Mouse (Mus musculus): ENCODE measurements around the gene Gata1. TPM values are rescaled to one million over a fixed set of nuclear protein-coding genes. Genes with fewer than 3 reads are reported as not detected.
"Not testable (repeated sequence)": the region's sequence is repeated elsewhere in the genome, so short reads cannot be mapped to it uniquely, and the experiment has no call there.

Gata1 gene
- 0.57 and 2.4 TPM in 2 replicates for polyA plus RNA-seq (2015; fragmentation: Nextera tagmentation; extraction: Ambion mirVana)

GRCm38 (mm10) chrX:7977892-7978291 is at the start of gene Gata1:
Gene Gata1 (minus strand): TSS chrX:7978071.
- WGBS: 81% methylated on average over 11 of the region's 11 CpGs
- no peak within 1 kb of the TSS for H3K4me3 ChIP-seq
- no peak for ATAC-seq (replicated peaks; ENCODE audit: insufficient number of reproducible peaks, insufficient read depth, low FRiP score, low read depth)
- H3K27me3 ChIP-seq: no peaks in the 10 kb centered on the region
- no peak within 1 kb of the TSS for H3K9ac ChIP-seq
- H3K27ac ChIP-seq: no peak within 1 kb of the TSS
- H3K4me2 ChIP-seq: no peak within 1 kb of the TSS
- no peaks in the 10 kb centered on the region for H3K36me3 ChIP-seq
- no peaks in the 10 kb centered on the region for H3K4me1 ChIP-seq (replicated peaks)
- no peaks in the 10 kb centered on the region for H3K9me3 ChIP-seq (replicated peaks)

- Histone ChIP-seq H3K36me3 (no peaks in the 10 kb centered on the region), H3K27ac (no peak overlapping the region), H3K9me3 (replicated peaks) (no peaks in the 10 kb centered on the region), H3K4me3 (no peak overlapping the region), H3K4me1 (replicated peaks) (no peaks in the 10 kb centered on the region), H3K9ac (no peak overlapping the region), H3K4me2 (no peak overlapping the region), H3K27me3 (no peaks in the 10 kb centered on the region)
- ATAC-seq (replicated peaks; ENCODE audit: insufficient number of reproducible peaks, insufficient read depth, low FRiP score, low read depth): no peak
- WGBS: 56% methylated on average over 4 of the region's 4 CpGs
These were observed 48.9 kb upstream of the Gata1 start for GRCm38 (mm10) chrX:8026811-8027210.

DNA sequence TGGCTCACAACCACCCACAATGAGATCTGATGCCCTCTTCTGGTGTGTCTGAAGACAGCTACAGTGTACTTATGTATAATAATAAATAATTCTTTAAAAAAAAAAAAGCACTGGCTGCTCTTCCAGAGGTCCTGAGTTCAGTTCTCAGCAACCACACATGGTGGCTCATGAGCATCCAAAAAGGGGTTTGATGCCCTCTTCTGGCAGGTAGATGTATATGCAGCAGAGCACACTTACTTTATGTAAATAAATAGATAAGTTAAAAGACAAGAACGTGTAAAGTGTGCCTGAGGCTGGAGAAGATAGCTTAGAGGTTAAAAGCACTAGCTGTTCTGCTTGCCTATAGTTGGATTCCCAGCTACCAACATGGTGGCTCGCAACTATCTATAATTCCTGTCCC is 46.9 kb upstream of the Gata1 start:
- H3K4me2 ChIP-seq: no peak overlapping the region
- no peaks in the 10 kb centered on the region for H3K36me3 ChIP-seq
- 57% methylated on average over 2 of the region's 2 CpGs for WGBS
- H3K27me3 ChIP-seq: no peaks in the 10 kb centered on the region
- no peak for ATAC-seq (replicated peaks; ENCODE audit: insufficient number of reproducible peaks, insufficient read depth, low FRiP score, low read depth)
- no peak overlapping the region for H3K27ac ChIP-seq
- no peak overlapping the region for H3K4me3 ChIP-seq
- no peaks in the 10 kb centered on the region for H3K9me3 ChIP-seq (replicated peaks)
- no peak overlapping the region for H3K9ac ChIP-seq
- H3K4me1 ChIP-seq (replicated peaks): no peaks in the 10 kb centered on the region

DNA sequence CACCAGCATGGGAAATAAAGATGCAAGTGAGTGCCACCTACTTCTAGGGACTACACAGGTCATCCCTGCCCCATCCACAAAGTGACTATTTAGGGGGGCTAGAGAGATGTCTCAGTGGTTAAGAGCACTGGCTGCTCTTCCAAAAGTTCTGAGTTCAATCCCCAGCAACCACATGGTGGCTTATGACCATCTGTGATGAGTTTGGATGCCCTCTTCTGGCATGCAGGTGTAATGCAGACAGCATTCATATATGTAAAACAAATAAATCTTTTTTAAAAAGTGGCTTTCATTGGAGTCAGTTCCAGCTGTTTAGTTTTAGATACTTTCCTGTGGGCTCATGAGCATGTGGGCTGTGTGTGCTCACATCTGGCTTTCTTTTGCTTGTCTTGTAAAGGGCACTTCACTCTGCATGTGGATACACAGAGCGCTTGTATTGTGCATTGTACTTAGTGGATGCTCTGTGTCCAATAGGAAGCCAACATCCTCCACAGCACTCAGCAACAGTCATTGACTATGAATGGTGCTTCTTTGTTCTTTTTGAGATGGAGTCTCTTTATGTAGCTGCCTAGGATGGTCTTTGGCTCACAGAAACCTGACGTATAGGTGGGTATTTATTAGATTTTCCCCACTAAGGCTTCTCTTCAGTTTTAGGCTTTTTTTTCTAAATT is 42.4 kb upstream of the Gata1 start:
- H3K4me1 ChIP-seq (replicated peaks): no peaks in the 10 kb centered on the region
- no peak overlapping the region for H3K4me3 ChIP-seq
- 85% methylated on average over 2 of the region's 2 CpGs for WGBS
- no peak overlapping the region for H3K9ac ChIP-seq
- no peak for ATAC-seq (replicated peaks; ENCODE audit: insufficient number of reproducible peaks, insufficient read depth, low FRiP score, low read depth)
- no peak overlapping the region for H3K4me2 ChIP-seq
- H3K27me3 ChIP-seq: no peaks in the 10 kb centered on the region
- no peaks in the 10 kb centered on the region for H3K36me3 ChIP-seq
- no peaks in the 10 kb centered on the region for H3K9me3 ChIP-seq (replicated peaks)
- no peak overlapping the region for H3K27ac ChIP-seq

GRCm38 (mm10) chrX:8018286-8018685 is 40.4 kb upstream of the Gata1 start, which contains the start of gene Glod5:
Gene Glod5 (minus strand): TSS chrX:8018492.
- H3K36me3 ChIP-seq: no peaks in the 10 kb centered on the region
- H3K9me3 ChIP-seq (replicated peaks): no peaks in the 10 kb centered on the region
- no peak within 1 kb of the TSS for H3K4me3 ChIP-seq
- no peak for ATAC-seq (replicated peaks; ENCODE audit: insufficient number of reproducible peaks, insufficient read depth, low FRiP score, low read depth)
- no peak within 1 kb of the TSS for H3K4me2 ChIP-seq
- no peak within 1 kb of the TSS for H3K9ac ChIP-seq
- H3K4me1 ChIP-seq (replicated peaks): no peaks in the 10 kb centered on the region
- H3K27me3 ChIP-seq: no peaks in the 10 kb centered on the region
- 55% methylated on average over 2 of the region's 2 CpGs for WGBS
- no peak within 1 kb of the TSS for H3K27ac ChIP-seq

GRCm38 (mm10) chrX:8017142-8017541 is 39.3 kb upstream of the Gata1 start:
- 6% methylated on average over 5 of the region's 5 CpGs for WGBS

DNA sequence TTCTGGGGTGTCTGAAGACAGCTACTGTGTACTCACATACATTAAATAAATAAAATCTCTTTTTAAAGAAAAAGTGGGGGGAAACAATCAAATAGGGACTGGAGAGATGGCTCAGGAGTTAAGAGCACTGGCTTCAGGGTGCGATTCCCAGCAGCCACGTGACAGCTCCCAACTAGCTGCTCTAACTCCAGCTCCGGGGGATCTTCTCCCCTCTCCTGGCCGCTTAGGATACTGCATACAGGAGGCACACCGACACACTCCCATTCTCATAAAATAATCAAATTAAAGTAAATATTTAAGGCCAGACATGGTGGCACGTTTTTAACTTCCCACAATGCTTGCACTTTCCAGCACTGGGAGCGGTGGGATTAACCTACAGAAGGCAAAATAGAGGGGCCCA is 37.8 kb upstream of the Gata1 start:
- H3K4me2 ChIP-seq; H3K27me3 ChIP-seq; H3K9ac ChIP-seq; H3K4me3 ChIP-seq; H3K36me3 ChIP-seq; H3K9me3 ChIP-seq (replicated peaks); H3K4me1 ChIP-seq (replicated peaks); ATAC-seq (replicated peaks; ENCODE audit: insufficient number of reproducible peaks, insufficient read depth, low FRiP score, low read depth); H3K27ac ChIP-seq: not testable (repeated sequence)
- WGBS: 18% methylated on average over 7 of the region's 7 CpGs

More at GRCm38 (mm10) chrX:8017142-8017541, 39.3 kb upstream of the Gata1 start:
- H3K27ac ChIP-seq: no peak overlapping the region
- no peaks in the 10 kb centered on the region for H3K4me1 ChIP-seq (replicated peaks)
- no peak for ATAC-seq (replicated peaks; ENCODE audit: insufficient number of reproducible peaks, insufficient read depth, low FRiP score, low read depth)
- H3K36me3 ChIP-seq: no peaks in the 10 kb centered on the region
- H3K4me2 ChIP-seq: no peak overlapping the region
- no peak overlapping the region for H3K4me3 ChIP-seq
- no peaks in the 10 kb centered on the region for H3K27me3 ChIP-seq
- no peaks in the 10 kb centered on the region for H3K9me3 ChIP-seq (replicated peaks)
- no peak overlapping the region for H3K9ac ChIP-seq

DNA sequence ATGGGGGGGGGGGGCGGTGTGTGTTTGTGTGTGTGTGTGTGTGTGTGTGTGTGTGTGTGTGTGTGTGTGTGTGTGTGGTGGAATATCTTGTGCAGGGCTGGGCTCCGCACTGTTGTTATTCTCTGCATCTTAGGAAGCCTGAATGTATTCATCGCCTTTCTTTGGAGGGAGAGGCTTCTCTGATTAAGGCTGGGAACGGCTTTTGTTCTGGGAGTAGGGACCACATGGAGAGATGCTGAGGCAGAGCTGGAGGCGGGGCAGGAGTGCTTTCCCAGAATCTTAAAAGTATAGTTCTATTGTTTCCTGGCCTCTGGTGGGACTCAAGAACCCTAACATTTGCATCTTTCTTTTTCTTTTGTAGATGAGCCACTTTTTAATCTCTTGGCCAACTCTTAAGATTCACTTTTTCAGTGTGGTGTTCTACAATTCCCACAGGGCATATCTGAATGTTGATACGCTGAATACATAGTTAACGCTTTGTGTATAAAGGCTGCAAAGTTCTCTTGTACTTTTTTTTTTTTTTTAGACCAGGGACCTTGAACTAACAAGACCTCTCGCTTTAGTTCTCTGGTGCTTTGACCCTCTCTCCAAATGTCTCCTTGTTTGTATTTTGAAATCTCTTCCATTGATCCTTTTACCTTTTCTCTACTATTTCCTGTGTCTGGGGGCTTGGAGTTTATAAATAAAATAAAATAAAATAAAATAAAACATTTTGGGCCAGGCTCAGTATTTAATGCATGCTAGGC is 35.9 kb upstream of the Gata1 start:
- Histone ChIP-seq H3K4me3 (no peak overlapping the region), H3K36me3 (no peaks in the 10 kb centered on the region), H3K9ac (no peak overlapping the region), H3K9me3 (replicated peaks) (no peaks in the 10 kb centered on the region), H3K4me1 (replicated peaks) (no peaks in the 10 kb centered on the region), H3K27me3 (no peaks in the 10 kb centered on the region), H3K4me2 (no peak overlapping the region), H3K27ac (no peak overlapping the region)
- ATAC-seq (replicated peaks; ENCODE audit: insufficient number of reproducible peaks, insufficient read depth, low FRiP score, low read depth): no peak
- WGBS: 43% methylated on average over 7 of the region's 8 CpGs

- Histone ChIP-seq H3K9me3 (replicated peaks) (no peaks in the 10 kb centered on the region), H3K9ac (no peak overlapping the region), H3K27ac (no peak overlapping the region), H3K4me2 (no peak overlapping the region), H3K36me3 (no peaks in the 10 kb centered on the region), H3K27me3 (no peaks in the 10 kb centered on the region), H3K4me1 (replicated peaks) (no peaks in the 10 kb centered on the region), H3K4me3 (no peak overlapping the region)
- 11% methylated on average over 2 of the region's 2 CpGs for WGBS
- no peak for ATAC-seq (replicated peaks; ENCODE audit: insufficient number of reproducible peaks, insufficient read depth, low FRiP score, low read depth)
These were observed 35.3 kb upstream of the Gata1 start for GRCm38 (mm10) chrX:8013157-8013556.

DNA sequence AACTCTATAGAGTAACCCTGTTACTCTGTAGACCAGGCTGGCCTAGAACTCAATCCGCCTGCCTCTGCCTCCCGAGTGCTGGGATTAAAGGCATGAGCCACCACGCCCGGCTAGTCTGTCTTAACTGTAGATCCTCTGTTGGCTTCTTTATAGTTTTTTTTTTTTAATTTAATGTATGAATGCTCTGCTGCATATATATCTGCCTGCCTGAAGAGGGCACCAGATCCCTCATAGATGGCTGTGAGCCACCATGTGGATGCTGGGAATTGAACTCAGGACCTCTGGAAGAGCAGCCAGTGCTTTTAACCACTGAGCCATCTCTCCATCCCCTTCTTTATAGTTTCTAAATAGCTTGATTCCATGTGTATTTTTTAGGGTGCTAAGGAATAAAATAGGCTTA is 31.5 kb upstream of the Gata1 start:
- not testable (repeated sequence) for H3K9me3 ChIP-seq (replicated peaks)

DNA sequence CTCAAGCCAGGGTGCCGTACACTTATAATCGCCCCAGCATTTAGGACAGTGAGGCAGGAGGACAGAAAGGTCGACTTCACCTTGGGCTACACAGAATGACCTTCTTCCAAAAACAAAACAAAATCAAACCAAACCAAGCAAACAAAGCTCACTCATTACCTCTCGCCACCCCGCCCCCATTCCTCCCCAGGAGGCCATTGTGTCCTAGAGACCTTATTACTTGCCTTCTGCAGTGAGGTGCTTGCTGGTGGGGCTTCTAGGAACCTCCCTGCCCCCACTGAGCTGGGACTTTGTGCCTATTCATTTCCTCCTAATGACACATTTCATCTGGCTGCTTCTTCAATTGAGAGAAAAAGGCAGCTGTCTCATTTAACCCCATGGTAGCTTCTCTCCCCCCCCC is 30.7 kb upstream of the Gata1 start:
- H3K4me1 ChIP-seq (replicated peaks): no peaks in the 10 kb centered on the region
- no peak overlapping the region for H3K4me2 ChIP-seq
- 55% methylated on average over 5 of the region's 5 CpGs for WGBS
- no peak overlapping the region for H3K4me3 ChIP-seq
- no peaks in the 10 kb centered on the region for H3K36me3 ChIP-seq
- H3K27ac ChIP-seq: no peak overlapping the region
- no peak overlapping the region for H3K9ac ChIP-seq
- no peak for ATAC-seq (replicated peaks; ENCODE audit: insufficient number of reproducible peaks, insufficient read depth, low FRiP score, low read depth)
- no peaks in the 10 kb centered on the region for H3K9me3 ChIP-seq (replicated peaks)
- no peaks in the 10 kb centered on the region for H3K27me3 ChIP-seq

More for the DNA sequence above, 31.5 kb upstream of the Gata1 start:
- not testable (repeated sequence) for H3K27ac ChIP-seq; H3K4me2 ChIP-seq; H3K9ac ChIP-seq; H3K36me3 ChIP-seq; ATAC-seq (replicated peaks; ENCODE audit: insufficient number of reproducible peaks, insufficient read depth, low FRiP score, low read depth); H3K4me1 ChIP-seq (replicated peaks); H3K27me3 ChIP-seq; H3K4me3 ChIP-seq
- WGBS: 77% methylated on average over 4 of the region's 4 CpGs

DNA sequence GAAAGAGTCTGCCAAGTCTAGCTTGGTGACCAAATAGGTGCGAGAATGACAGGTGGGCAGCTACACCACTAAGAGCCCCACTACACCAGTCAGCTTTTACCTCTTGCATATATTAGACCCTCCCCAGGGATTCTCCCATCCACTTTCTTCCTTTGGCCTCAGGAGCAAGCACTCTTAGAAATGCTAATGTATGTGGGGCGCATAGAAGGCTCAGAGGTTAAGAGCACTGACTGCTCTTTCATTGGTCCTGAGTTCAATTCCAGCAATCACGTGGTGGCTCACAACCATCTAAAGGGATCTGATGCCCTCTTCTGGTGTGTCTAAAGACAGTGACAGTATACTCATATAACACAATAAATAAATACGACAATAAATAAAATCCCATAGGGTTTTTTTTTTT is 25.1 kb upstream of the Gata1 start:
- no peak overlapping the region for H3K4me3 ChIP-seq
- H3K9me3 ChIP-seq (replicated peaks): no peaks in the 10 kb centered on the region
- WGBS: 64% methylated on average over 4 of the region's 4 CpGs
- H3K36me3 ChIP-seq: no peaks in the 10 kb centered on the region
- H3K9ac ChIP-seq: no peak overlapping the region
- no peaks in the 10 kb centered on the region for H3K4me1 ChIP-seq (replicated peaks)
- H3K4me2 ChIP-seq: no peak overlapping the region
- H3K27me3 ChIP-seq: no peaks in the 10 kb centered on the region
- no peak for ATAC-seq (replicated peaks; ENCODE audit: insufficient number of reproducible peaks, insufficient read depth, low FRiP score, low read depth)
- no peak overlapping the region for H3K27ac ChIP-seq
